Mouse (Mus musculus) brain, embryonic 14.5 days (tissue): Measurements from ENCODE around the gene Batf2.

Experiments used
- CTCF ChIP-seq: fragments of 200-500 bp; IDR thresholded peaks from 2 replicates; pipeline ENCODE4 v1.5.1; 2012; ENCODE audit warnings: inconsistent platforms, mild to moderate bottlenecking, moderate library complexity, borderline replicate concordance; ENCODE audit not compliant: insufficient read depth, insufficient read length; ENCODE audit errors: extremely low read depth
- POLR2A ChIP-seq: fragments of 200-500 bp; IDR thresholded peaks from 2 replicates; pipeline ENCODE4 v1.6.1; 2012; ENCODE audit warnings: mild to moderate bottlenecking, inconsistent platforms, borderline replicate concordance; ENCODE audit not compliant: poor library complexity, insufficient read depth, insufficient read length, severe bottlenecking; ENCODE audit errors: extremely low read depth

DNA sequence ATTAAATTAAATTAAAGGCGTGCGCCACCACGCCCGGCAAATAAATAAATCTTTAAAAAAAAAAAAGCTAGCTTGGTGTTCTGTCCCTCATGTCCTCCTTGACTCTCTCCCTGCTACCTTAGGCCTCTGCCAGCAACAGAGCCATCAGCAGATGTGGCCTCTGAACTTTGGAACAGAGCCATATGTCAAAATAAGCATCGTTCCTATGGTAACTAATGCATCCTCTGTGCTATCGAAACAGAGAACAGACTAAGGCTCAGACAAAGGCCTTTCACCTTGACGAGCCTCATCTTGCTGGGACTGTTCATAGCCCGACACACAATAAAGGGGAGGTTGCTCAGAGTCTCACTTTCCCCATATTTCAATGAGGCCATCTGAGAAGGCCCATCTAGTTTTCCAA lies 17.5 kb upstream of the Batf2 start:
- no peak for TF ChIP-seq POLR2A
- TF ChIP-seq CTCF, result no peak
